Mouse (Mus musculus): Measurements from ENCODE around the gene Cfap43.

- no peak for TF ChIP-seq ZNF384 (IDR thresholded peaks at IDR 0.05; ENCODE audit: low read depth, low read length)
- TF ChIP-seq CHD2 (IDR thresholded peaks at IDR 0.05; ENCODE audit: low read depth, low read length), result no peak
- TF ChIP-seq ZC3H11A (IDR thresholded peaks at IDR 0.05; ENCODE audit: borderline replicate concordance, low read depth, low read length), result no peak
These were observed 11.5 kb downstream of the Cfap43 start for GRCm38 (mm10) chr19:47907596-47907995.

All from ES-E14 (cell line).